Mouse (Mus musculus) kidney, postnatal 4 days (tissue): ENCODE measurements around the gene Tyrp1.

Source experiments
- DNase-seq, 2 experiments: peaks; one replicate each; pipeline ENCODE4 v3.0.0; 2021; ENCODE audit warnings: mixed read lengths in 2 of 2

The Tyrp1 gene

DNA sequence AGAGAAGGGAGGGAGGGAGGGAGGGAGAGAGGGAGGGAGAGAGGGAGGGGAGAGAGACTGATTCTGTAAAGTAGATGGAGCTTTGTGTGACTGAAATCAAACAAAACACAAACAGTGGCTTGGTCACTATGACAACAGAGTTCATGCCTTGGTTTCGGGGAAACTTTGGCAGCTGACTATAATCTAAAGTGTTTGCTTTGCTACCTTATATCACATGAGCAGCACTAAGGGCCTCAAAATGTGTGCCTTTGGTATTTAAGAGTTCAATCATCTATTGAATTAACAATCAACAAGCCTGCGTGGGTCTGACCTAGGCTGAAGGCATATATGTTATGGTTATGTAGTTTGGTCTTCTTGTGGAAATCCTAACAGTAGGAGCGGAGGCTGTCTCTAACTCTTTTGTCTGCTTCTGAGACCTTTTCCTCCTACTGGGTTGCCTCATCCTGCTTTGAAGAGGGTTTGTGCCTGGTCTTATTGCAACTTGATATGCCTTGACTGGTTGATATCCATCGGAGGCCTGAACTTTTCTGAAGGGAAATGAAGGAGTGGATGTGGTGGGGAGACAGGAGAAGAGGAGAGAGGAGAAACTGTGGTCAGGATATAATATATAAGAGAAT lies 61.5 kb downstream of the Tyrp1 start:
- no peak for DNase-seq
